Mouse (Mus musculus) B cell, adult 2 months (primary cell): ENCODE results near the gene Col23a1.
A peak's percentile ranks its signal among the peaks of the same experiment; 100 is the strongest.

Experiments used
- DNase-seq, 2 experiments: peaks; one replicate each; pipeline ENCODE4 v3.0.0; 2022

The Col23a1 gene

GRCm38 (mm10) chr11:51545811-51546210 is 256.1 kb downstream of the Col23a1 start:
- DNase-seq, result no peak

- DNase-seq, result peak; percentile 22 to 27
Observed at GRCm38 (mm10) chr11:51551253-51551652, 261.5 kb downstream of the Col23a1 start.

GRCm38 (mm10) chr11:51552091-51552490 is 262.4 kb downstream of the Col23a1 start:
- no peak for DNase-seq

GRCm38 (mm10) chr11:51554590-51554989 is 264.9 kb downstream of the Col23a1 start:
- no peak for DNase-seq

GRCm38 (mm10) chr11:51555066-51555465 is 265.3 kb downstream of the Col23a1 start:
- no peak for DNase-seq

- DNase-seq, result no peak
Observed at GRCm38 (mm10) chr11:51563276-51563675, 273.6 kb downstream of the Col23a1 start.

GRCm38 (mm10) chr11:51565062-51565461 is 275.3 kb downstream of the Col23a1 start:
- peak; percentile 43 to 48 for DNase-seq

GRCm38 (mm10) chr11:51565951-51566350 is 276.2 kb downstream of the Col23a1 start:
- DNase-seq, result peak; percentile 41 to 46

- DNase-seq, result no peak
Observed at GRCm38 (mm10) chr11:51568801-51569200, 279.1 kb downstream of the Col23a1 start.

- DNase-seq, result no peak
Observed at GRCm38 (mm10) chr11:51576454-51576853, 286.7 kb downstream of the Col23a1 start.

- peak; percentile 66 to 74 for DNase-seq
Observed at GRCm38 (mm10) chr11:51577587-51577986, 287.9 kb downstream of the Col23a1 start.

- no peak for DNase-seq
Observed at GRCm38 (mm10) chr11:51579024-51579423, 289.3 kb downstream of the Col23a1 start.

GRCm38 (mm10) chr11:51582713-51583112 is 293.0 kb downstream of the Col23a1 start:
- peak; percentile 83 to 87 for DNase-seq

GRCm38 (mm10) chr11:51584057-51584430 is 294.3 kb downstream of the Col23a1 start:
- no peak for DNase-seq

- DNase-seq, result peak; percentile 97
Observed at GRCm38 (mm10) chr11:51584431-51585248, 294.9 kb downstream of the Col23a1 start, which contains the start of gene Phykpl. Gene Phykpl, plus strand, starts transcription at chr11:51584757.

- no peak for DNase-seq
Observed at GRCm38 (mm10) chr11:51585608-51586252, 296.0 kb downstream of the Col23a1 start.

GRCm38 (mm10) chr11:51586411-51586810 is 296.7 kb downstream of the Col23a1 start:
- DNase-seq, result no peak

- no peak for DNase-seq
Observed at GRCm38 (mm10) chr11:51587059-51587458, 297.3 kb downstream of the Col23a1 start.

GRCm38 (mm10) chr11:51588833-51589232 is 299.1 kb downstream of the Col23a1 start:
- no peak for DNase-seq

GRCm38 (mm10) chr11:51590002-51590401 is 300.3 kb downstream of the Col23a1 start:
- DNase-seq, result no peak

- no peak for DNase-seq
Observed at GRCm38 (mm10) chr11:51591168-51591567, 301.4 kb downstream of the Col23a1 start.

GRCm38 (mm10) chr11:51591915-51592314 is 302.2 kb downstream of the Col23a1 start:
- no peak for DNase-seq

GRCm38 (mm10) chr11:51593368-51593767 is 303.6 kb downstream of the Col23a1 start:
- DNase-seq, result no peak

- no peak for DNase-seq
Observed at GRCm38 (mm10) chr11:51593849-51594248, 304.1 kb downstream of the Col23a1 start.
